22 mouse cellular contexts compared by ENCODE assay signal in the genomic region with DNA sequence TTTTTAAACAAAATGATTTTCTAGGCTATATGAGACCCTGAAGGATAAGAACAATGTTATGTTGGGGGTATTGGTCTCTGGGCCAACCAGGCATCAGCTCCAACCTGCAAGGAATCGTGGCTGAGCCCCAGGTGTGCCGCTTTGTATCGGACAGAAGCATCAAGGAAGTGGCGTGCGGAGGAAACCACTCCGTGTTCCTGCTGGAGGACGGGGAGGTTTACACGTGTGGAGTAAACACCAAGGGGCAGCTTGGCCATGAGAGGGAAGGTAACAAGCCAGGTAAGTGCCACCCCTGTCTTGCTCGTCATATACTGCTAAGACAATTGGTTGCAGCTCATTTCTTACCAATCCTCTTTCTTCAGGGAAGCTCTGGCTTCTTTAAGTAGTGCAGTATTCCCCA. TPM values are rescaled to one million over a fixed set of nuclear protein-coding genes. Genes with fewer than 3 reads are reported as not detected.
DNase-seq lines count a peak whose midpoint lies in the region; ATAC-seq lines count a peak whose summit lies in the region.
"Had no signal": no experiment of that assay in that cellular context is flagged by ENCODE, and none has a peak within 500 bp of the region (broad histone marks: within the 10 kb centered on the region; RNA-seq: fewer than 3 reads in every experiment).

No protein-coding gene starts in this region.

- no peak overlapping the region for H3K9ac ChIP-seq in hindbrain, embryonic 14.5 days
- H3K9ac ChIP-seq in embryonic facial prominence, embryonic 14.5 days (ENCODE audit: low read depth, low read length), result no peak overlapping the region
- H3K9ac ChIP-seq: forebrain, embryonic 13.5 days; limb, embryonic 13.5 days; liver, embryonic 14.5 days; lung, embryonic 15.5 days had no signal

- H3K27ac ChIP-seq in hindbrain, embryonic 14.5 days, result 0 out of 2 replicates have a peak overlapping the region, but pooled peaks have one; percentile 3
- no peak overlapping the region for H3K27ac ChIP-seq in hindbrain, embryonic 10.5 days
- H3K27ac ChIP-seq in embryonic facial prominence, embryonic 14.5 days (replicated peaks; ENCODE audit: low read depth, low read length), result no peak overlapping the region
- H3K27ac ChIP-seq: forebrain, embryonic 13.5 days; limb, embryonic 13.5 days; liver, embryonic 14.5 days; lung, embryonic 15.5 days; macrophage; midbrain, embryonic 10.5 days had no signal

- no peak for DNase-seq in hindbrain, embryonic 14.5 days (ENCODE audit: low spot score)
- no peak for DNase-seq in hindbrain, embryonic 10.5 days (ENCODE audit: low spot score)
- DNase-seq in CD8-positive naive resting alpha-beta T cell, adult 2 months (ENCODE audit: low read depth in 2 of 2, low spot score in 2 of 2), result peak; percentile 21 to 32
- DNase-seq in embryonic facial prominence, embryonic 14.5 days (ENCODE audit: low spot score), result no peak
- peak; percentile 64 for DNase-seq in thymus, postnatal 14 days
- DNase-seq in ovary, postnatal 14 days (ENCODE audit: low spot score), result no peak
- DNase-seq in kidney, postnatal 36 days, result no peak
- DNase-seq: adrenal gland, postnatal 25 days; cerebellum, adult 11-12 months; cerebellum, postnatal 14 days; embryo, embryonic 11 days; heart, postnatal 14 days; kidney, postnatal 4 days; retina, postnatal 1 day had no signal

- 90% methylated on average over 9 of the region's 9 CpGs for WGBS in hindbrain, embryonic 14.5 days
- WGBS in hindbrain, embryonic 10.5 days, result 93% methylated on average over 9 of the region's 9 CpGs
- 85% methylated on average over 9 of the region's 9 CpGs for WGBS in embryonic facial prominence, embryonic 14.5 days

- no peak overlapping the region for H3K4me3 ChIP-seq in hindbrain, embryonic 14.5 days (replicated peaks; ENCODE audit: low read length)
- no peak overlapping the region for H3K4me3 ChIP-seq in hindbrain, embryonic 10.5 days
- H3K4me3 ChIP-seq in embryonic facial prominence, embryonic 14.5 days (ENCODE audit: low read depth, low read length), result no peak overlapping the region
- H3K4me3 ChIP-seq: forebrain, embryonic 13.5 days; limb, embryonic 13.5 days; lung, embryonic 15.5 days; midbrain, embryonic 10.5 days had no signal

- H3K9me3 ChIP-seq in hindbrain, embryonic 14.5 days (ENCODE audit: control insufficient read depth, low read length), result no peaks in the 10 kb centered on the region
- no peaks in the 10 kb centered on the region for H3K9me3 ChIP-seq in hindbrain, embryonic 10.5 days
- H3K9me3 ChIP-seq in embryonic facial prominence, embryonic 14.5 days (ENCODE audit: control insufficient read depth, low read length), result no peaks in the 10 kb centered on the region
- H3K9me3 ChIP-seq: forebrain, embryonic 13.5 days; G1E; limb, embryonic 13.5 days; lung, embryonic 15.5 days; midbrain, embryonic 10.5 days had no signal

- ATAC-seq in hindbrain, embryonic 14.5 days (ENCODE audit: low FRiP score), result 0 out of 2 replicates have a peak, but pooled peaks have one; percentile 29
- ATAC-seq in embryonic facial prominence, embryonic 14.5 days (ENCODE audit: low read depth), result peak; percentile 58; the same call in 1 of the 2 replicates
- ATAC-seq: forebrain, embryonic 13.5 days had no signal

- 0 out of 2 replicates have a peak, but pooled peaks cover 9% of the 10 kb centered on the region for H3K36me3 ChIP-seq in hindbrain, embryonic 14.5 days (replicated peaks; ENCODE audit: control insufficient read depth, insufficient read depth)
- H3K36me3 ChIP-seq in hindbrain, embryonic 10.5 days, result no peaks in the 10 kb centered on the region
- H3K36me3 ChIP-seq in embryonic facial prominence, embryonic 14.5 days (ENCODE audit: control insufficient read depth, insufficient read depth, low read length), result no peaks in the 10 kb centered on the region
- H3K36me3 ChIP-seq: G1E; limb, embryonic 13.5 days; lung, embryonic 15.5 days; midbrain, embryonic 10.5 days had no signal

- H3K4me1 ChIP-seq in hindbrain, embryonic 14.5 days (replicated peaks; ENCODE audit: control insufficient read depth, insufficient read depth, low read length), result peaks cover 4% of the 10 kb centered on the region; the same call in 1 of the 2 replicates
- peaks cover 5% of the 10 kb centered on the region for H3K4me1 ChIP-seq in hindbrain, embryonic 10.5 days (replicated peaks)
- H3K4me1 ChIP-seq in embryonic facial prominence, embryonic 14.5 days (ENCODE audit: control insufficient read depth, insufficient read depth, low read length), result no peaks in the 10 kb centered on the region
- H3K4me1 ChIP-seq: limb, embryonic 13.5 days; lung, embryonic 15.5 days had no signal

- H3K4me2 ChIP-seq in hindbrain, embryonic 14.5 days (replicated peaks), result no peak overlapping the region
- H3K4me2 ChIP-seq in embryonic facial prominence, embryonic 14.5 days (ENCODE audit: low read depth, low read length), result no peak overlapping the region
- H3K4me2 ChIP-seq: forebrain, embryonic 13.5 days; heart, embryonic 11.5 days; limb, embryonic 13.5 days; lung, embryonic 15.5 days had no signal

- H3K27me3 ChIP-seq in hindbrain, embryonic 14.5 days (ENCODE audit: control insufficient read depth, insufficient read depth, low read length), result no peaks in the 10 kb centered on the region
- H3K27me3 ChIP-seq in hindbrain, embryonic 10.5 days (ENCODE audit: insufficient read depth, poor library complexity, severe bottlenecking), result no peaks in the 10 kb centered on the region
- H3K27me3 ChIP-seq in embryonic facial prominence, embryonic 14.5 days (replicated peaks; ENCODE audit: control insufficient read depth, insufficient read depth, low read length), result no peaks in the 10 kb centered on the region
- H3K27me3 ChIP-seq: forebrain, embryonic 13.5 days; limb, embryonic 13.5 days; lung, embryonic 15.5 days had no signal

RNA-seq across cellular contexts. Expression of gene Herc3, which starts 12.3 kb away (rescaled TPM):
- 33.7 and 39.0 TPM in 2 replicates for polyA plus RNA-seq in hindbrain, embryonic 14.5 days (2014; fragmentation: Nextera tagmentation; extraction: Ambion mirVana)
- polyA plus RNA-seq in hindbrain, embryonic 10.5 days (2016; fragmentation: Nextera tagmentation; extraction: Ambion mirVana), result 5.2 and 6.8 TPM in 2 replicates
- polyA plus RNA-seq in embryonic facial prominence, embryonic 14.5 days (2014; fragmentation: Nextera tagmentation; extraction: Ambion mirVana), result 10.4 and 13.8 TPM in 2 replicates

Comparison
In these comparisons a context has a peak if more than half of its experiments do, and no peak if none do; other contexts are left out.
1. DNase-seq: peak in CD8-positive naive resting alpha-beta T cell, adult 2 months (2 of 2) and thymus, postnatal 14 days (single experiment); none in hindbrain, embryonic 14.5 days (single experiment), hindbrain, embryonic 10.5 days (single experiment), embryonic facial prominence, embryonic 14.5 days (single experiment), ovary, postnatal 14 days (single experiment) and kidney, postnatal 36 days (0 of 2).